Mouse (Mus musculus) adrenal gland, postnatal 25 days (tissue): Measurements from ENCODE around the gene Cnot6. TPM values are rescaled to one million over a fixed set of nuclear protein-coding genes. Genes with fewer than 3 reads are reported as not detected.

ENCODE experiments used
- DNase-seq: peaks from one replicate; pipeline ENCODE4 v3.0.0; 2021; ENCODE audit warnings: mixed read lengths
- long read RNA-seq: library from polyadenylated mRNA; stranded (forward); transcript quantifications from one replicate; pipeline ENCODE4 v2.0.0, GENCODE M21; 2021
- total RNA-seq: library from RNA; stranded (reverse); gene quantifications from 2 replicates; pipeline ENCODE4 v1.2.3, GENCODE M21; 2021

The Cnot6 gene
- total RNA-seq: 53.0 and 58.6 TPM in 2 replicates
- long read RNA-seq, full-length matches to known transcripts: 29 of 43 reads
- long read RNA-seq, partial matches to known transcripts: 11 of 43 reads
- long read RNA-seq, other reads (novel, unspliced or antisense): 3 of 43 reads

DNA sequence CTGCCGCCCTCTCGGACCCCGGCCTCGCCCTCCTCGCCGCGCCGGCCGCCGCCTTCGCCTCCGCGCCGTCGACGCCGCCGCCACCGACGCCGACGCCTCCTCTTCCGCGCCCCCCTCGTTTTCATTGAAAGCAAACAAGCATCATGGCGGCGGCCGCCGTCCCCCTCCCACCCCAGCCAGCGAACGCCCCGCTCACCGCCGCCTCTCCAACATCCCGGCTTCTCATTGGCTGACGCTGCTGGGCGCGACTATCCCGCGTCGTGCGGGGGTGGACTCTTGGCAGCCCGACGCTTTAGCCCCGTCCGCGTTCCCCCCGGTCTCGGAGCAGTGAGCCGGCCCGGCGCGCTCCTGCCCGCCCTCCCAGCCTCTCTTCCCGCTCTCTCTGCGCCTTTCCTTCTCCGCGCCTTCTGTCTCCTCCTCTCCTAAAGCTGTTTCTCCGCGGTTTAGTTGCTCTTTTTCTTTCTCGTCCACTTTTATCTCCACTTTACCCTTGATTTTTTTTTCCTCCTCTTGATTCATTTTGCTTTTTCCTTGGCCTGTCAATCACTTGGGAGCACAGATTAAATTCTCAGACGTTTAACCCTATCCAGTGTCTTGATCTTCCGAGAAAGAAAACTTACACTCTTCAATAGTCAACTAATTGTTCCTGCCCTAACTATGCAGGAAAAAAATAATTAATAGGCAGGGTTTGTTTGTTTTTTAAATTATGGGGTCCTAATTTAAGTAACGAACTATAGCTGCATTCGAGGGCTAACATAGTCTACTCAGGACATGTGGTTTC is at the start of gene Cnot6:
TSS of gene Cnot6 (minus strand) at position 169 of the 781 bp plus-strand sequence.
- DNase-seq: peak; percentile 98

DNA sequence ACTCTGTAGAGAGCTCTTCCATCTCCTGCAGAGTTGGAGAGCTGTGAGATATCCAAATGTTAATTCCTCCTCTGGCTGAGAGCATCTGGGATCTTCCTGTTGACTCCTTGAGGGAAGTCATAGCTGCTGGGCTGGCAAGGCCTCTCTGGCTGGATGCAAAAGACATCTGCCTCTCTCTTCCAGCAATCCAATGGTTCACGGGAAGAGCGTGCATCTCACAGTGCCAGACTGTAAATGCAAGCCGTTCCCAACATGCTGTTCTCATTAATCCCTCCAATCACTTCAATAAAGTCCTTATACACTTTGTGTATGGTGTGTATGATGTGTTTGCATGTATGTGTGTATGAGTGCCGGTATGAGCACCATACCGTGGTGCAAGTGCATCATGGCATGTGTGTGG is 48.6 kb upstream of the Cnot6 start:
- no peak for DNase-seq

DNA sequence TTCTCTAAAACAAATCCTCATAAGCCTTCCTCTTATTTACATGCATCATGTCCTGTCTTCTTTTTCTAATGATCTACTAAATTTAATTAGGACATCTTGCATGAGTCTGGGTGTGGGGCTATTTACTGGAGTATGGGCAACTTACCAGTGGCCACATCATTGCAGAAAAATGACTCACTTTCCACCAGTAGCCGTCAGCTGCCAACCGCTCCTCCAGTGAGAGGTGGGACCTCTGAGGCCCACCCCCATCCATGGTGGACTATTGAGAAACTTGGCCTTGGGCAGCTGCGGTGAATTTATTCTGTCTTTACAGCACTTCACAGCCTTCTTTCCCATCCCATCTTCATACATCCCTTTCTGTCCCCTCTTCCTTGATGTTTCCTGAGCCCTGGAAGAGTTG is 45.6 kb upstream of the Cnot6 start:
- DNase-seq: no peak

DNA sequence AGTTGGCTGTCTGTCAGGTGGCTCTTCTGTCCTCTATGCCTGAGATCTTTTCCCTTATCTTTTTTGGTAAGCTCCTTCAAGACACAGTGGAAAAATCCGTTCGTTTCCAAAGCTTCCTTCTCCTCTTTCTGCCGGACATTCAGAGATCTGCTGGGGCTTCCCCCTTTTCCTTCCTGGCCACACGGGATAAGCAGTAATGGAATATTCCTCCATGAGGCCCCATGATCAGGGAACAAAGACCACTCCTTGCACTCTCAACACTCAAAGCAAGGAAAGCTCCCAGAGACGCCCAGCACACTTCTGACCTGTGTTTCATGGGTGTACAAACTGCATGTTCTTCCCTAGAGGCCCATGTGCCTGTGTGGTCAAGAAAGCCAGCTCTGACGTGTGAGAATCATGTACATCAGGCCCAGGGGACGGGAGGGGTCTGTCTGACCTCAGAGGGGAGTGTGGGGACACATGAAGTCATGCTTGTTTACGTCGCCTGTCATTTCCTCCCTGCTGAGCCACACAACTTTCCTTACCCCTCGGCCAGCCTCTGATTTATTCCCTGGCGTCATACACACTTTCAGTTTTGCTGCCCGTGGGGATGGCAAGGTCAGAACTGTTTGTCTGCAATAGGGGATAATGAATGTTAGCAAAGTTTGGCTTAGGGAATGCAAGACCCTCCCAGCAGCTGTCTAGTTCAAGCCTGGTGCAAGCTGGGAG is 42.6 kb upstream of the Cnot6 start:
- DNase-seq: peak; percentile 18

DNA sequence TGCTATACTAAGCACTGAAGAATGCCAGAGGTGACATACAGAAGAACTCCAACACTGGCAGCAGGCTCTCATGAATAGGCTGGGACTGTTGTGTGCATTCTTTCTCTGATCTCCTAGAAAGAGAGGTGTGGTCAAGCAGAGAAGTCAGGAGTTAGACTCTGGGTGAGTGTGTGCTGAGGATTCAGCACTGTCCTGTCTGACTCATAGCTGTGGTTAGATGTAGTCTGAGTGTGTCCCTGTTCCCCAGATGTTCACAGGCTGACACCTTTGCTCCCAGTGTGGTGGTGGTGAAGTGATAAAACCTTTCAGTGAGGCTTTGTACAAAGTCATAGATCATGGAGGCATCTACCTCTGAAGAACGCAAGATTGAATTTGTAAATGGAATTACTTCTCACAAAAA is 34.2 kb upstream of the Cnot6 start:
- DNase-seq: no peak

DNA sequence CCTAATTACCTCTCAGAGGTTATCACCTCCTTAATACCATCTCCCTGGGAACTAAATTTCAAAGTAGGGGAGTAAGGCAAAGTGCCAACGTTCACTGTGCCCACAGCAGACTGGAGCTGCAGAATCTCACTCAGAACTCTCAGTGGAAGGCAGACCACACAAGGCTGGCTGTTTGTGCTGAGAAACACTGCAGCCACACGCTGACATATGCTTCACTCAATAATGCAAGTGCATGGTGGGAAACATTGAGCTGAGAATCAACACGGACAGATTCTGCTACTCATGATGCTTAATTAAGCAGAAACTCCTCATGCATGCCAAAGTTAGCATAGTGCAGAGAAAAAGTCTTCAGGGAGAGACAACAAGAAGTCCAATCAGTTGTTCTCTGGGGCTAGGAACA is 33.3 kb upstream of the Cnot6 start:
- DNase-seq: no peak

DNA sequence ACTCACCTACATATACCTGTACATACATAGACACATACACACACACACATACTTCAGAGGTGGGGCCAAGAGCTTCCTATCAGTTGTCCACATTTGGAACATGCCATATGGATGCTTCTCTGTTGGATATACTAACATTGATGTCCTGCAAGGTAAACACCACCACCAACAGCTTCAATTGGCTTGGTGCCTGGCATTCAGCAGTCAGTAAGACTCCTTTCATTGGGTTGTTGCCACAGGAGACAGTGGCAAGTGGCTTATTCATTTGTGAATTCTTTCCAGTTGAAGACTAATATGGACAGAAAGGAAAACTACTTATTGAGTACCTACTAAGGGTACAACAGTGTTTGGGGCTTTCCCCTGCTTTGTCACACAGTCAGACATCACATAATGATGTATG is 32.5 kb upstream of the Cnot6 start:
- no peak for DNase-seq

DNA sequence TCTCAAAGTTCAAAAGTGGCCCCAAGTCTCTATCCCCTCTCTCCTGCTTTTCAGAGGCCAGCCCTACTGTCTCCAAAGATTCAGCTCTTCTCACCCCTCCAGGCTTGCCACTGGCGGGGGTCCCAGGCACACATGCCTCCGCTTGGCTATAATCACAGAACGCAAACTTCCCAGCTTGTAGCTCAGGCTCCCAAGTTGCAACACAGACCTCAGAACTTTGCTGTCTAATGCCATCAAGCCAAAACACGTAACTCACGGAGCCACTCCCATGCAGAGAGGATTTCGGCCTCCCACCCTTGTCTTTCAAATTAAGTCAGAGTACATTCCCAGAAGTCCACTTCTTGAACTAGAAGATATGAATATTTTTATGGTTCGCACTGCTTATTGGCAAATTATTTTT is 31.1 kb upstream of the Cnot6 start:
- no peak for DNase-seq

DNA sequence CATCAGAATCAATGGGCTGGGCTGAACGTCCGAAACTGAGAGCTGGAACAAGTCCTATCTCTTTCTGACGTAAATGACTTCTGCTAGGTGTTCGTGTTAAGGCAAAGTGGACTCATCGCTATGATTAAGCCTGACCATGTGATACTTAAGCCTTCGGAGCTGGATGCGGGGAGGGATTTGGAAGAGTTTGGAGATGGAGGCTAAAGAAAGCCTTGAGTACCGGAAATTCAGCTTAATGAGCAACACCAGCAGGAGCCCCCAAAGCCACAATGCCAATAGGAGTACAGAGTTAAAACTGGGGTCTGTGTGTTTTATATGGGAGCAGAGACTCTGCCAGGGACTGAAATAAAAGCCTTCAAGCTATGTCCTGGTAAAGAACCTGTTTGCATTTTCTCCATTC is 29.7 kb upstream of the Cnot6 start:
- DNase-seq: no peak

DNA sequence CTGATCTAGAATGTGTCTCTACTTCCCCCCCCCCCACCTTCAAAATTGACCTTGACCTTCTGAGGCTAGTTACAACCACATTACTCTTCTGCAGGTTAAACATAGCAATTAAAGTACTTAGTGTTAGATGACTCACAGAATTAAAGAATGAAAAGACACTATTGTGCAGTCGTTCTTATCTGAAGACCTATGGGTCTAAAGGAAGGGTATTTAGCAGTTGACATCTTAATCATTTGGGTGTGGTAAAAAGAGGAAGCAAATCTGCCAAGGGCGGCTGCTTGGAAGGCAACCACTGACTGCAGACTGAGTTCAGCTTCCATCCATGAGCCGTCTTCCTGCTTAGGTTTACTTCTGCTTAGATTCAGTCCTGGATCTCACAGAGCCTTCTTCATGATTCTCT is 27.3 kb upstream of the Cnot6 start:
- DNase-seq: no peak

DNA sequence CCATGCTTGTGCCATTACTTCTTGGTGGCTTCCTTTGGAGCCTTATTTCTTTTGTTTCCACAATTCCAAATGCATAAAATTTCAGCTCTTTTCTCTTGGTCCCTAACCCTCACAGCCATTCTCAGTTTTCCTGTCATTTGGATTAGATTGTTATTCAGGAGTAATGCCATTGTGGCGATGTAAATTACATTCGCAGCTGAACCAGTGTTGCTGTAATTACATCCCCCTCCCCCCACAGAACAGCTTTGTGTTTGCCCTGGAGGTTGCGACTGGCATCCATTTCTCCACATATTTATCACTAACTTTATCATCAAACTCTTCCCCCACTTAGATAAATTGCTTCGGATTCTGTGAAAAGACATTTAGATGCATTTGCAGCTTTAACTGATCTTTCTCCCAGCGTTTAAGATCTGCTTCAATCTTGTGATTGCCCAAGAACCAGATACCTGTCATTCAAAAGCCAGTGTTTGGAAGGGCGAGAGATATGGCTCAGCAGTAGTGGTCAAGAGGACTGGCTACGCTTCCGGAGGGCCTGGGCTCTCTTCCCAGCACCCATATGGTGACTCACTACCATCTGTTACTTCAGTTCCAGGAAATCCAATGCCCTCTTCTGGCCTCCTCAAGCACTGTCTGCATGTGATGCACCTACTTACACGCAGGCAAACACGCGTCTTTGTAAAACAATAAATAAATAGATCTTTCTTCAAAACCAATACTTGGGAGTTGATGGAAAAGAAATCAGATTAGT is 26.3 kb upstream of the Cnot6 start:
- no peak for DNase-seq

DNA sequence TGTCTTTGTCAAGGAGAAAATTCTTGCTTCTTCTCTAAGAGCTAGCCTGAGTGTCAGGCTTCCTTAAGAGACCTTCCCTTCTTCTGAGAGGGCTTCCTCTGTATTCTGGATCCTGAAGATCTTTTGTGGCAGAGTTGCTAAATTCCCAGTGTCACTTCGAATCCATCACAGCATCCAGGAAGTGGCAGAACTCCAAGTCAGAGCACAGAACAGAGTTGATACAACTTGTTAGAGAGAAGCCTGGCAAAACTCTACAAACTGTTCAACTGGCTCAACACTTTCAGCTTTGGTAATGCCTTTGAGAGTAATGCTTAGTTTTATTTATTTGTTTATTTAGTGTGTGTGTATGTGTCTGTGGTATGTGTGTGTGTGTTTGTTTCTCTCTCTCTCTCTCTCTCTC is 25.1 kb upstream of the Cnot6 start:
- DNase-seq: no peak

DNA sequence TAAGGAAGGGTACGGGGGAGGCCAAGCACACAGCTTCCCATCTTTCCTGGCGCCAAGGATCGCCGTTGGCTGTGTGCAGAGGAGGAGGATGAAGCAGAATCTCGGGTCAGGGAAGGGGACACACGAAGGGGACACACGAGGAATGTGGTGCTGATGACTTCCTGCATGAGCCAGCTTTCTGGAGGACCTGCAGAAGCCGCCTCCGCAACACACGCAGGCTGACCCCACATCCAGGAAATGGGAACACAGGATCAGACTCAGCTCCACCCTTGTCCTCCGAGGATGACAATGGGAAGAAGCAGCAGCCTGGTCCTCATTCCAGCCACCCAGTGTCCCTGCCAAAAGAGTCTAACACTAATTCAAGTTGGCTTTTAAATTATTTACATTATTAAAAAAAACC is 22.2 kb upstream of the Cnot6 start:
- peak; percentile 11 for DNase-seq

DNA sequence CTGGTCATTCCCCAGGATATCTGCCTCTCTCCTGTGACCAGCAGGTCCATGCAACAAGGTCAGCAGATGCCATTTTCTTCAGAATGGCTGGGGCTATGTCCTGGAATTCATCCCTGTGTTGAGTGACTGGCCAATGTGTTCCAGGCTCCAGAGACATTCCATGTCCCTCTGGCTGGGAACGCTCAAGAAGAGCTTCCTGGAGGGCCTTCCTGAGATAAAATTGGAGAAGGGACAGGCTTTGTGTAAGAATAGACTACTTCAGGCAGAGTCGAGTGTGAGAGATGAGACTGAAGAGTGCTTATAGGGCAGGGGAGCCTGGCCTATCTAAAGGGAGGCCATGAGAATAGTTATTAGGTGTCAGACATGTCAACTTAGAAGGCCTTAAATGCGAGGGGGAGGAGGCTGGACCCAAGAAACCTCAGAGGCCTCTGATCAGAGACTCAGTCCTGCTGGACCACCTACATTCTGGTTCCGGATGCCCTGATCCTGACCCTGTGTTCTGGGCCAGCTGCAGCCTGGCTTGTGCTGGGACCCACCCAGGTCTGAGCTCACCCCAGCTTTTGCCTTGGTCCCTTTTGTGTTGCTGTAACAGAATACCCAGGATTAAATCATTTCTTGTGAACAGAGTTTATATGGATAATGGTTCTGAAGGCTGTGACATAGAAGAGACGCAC is 17.9 kb upstream of the Cnot6 start:
- no peak for DNase-seq

DNA sequence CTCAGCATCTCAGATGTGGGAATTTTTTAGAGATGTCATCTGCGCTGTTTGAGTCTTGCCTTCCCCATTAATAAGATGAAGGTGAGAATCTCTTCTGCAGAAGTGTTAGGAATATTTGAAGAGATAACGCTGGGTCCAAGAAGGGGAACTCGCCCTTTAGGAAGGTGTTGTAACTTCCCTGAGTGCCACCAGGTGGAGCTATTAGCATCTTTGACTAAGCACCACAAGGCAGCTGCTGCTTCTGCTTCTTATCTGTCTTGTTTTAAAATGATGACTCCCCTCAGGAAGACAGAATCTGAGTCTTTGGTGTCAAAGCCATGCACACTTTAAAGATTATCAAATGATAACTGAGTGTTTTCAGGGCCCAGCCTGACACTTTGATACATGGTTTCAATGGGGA is 15.4 kb upstream of the Cnot6 start:
- peak; percentile 38 for DNase-seq

DNA sequence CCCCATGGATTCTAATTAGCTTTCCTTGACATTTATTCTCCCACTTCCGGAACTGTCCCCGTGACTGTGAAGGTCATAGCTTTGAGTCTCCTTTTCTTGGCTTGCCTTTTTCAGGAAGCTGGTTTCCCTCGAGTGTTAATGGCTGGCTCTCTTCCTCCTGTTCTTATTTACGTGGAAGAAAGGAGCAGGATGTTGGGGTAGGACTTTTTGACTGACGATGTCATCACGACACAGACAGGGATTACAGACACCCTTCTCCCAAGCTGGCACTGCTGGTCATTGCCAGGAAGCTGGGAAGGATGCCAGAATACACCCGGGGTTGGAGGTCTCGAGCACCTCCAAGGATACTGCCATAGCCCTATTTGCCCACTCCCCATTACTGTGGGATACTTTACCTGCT is 14.3 kb upstream of the Cnot6 start:
- peak; percentile 10 for DNase-seq

DNA sequence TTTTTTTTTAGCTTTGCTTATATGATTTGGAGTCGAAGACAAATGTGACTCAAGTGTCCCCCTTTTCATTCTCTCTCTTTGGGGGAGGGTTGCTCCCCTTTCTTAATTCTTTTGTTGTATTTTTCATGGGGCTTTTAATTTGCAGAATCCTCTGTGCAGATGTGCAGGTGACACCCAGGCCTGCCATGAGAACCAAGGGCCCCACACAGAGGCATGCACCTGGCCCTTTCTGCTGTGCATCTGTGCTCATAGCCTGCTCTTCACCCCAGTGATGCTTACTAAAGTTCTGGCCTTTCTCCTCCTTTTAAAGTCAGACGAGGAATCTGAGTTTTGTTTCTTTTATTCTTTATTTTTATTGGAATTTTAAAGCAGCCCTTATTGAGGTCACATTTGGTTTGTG is 12.2 kb upstream of the Cnot6 start:
- DNase-seq: no peak

DNA sequence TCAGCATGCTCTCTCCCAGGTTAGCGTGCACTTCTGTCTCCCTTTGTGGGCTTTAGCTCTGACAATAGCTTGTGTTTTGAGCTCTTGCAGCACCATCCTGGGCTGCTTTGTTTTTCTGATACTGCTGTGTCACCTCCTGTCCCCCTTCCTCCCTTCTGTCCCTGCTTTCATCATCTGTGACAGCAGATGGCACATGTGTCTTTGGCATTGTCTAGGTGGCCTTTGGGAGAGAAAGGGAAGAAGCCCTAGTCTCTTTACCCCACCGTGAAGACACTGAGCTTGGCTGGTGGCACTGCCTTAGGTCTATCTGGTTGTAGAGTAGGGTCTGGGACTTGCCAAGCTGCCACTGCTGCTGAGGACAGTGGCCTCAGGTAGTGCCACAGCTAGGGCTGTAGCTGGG is 10.8 kb upstream of the Cnot6 start:
- DNase-seq: no peak

DNA sequence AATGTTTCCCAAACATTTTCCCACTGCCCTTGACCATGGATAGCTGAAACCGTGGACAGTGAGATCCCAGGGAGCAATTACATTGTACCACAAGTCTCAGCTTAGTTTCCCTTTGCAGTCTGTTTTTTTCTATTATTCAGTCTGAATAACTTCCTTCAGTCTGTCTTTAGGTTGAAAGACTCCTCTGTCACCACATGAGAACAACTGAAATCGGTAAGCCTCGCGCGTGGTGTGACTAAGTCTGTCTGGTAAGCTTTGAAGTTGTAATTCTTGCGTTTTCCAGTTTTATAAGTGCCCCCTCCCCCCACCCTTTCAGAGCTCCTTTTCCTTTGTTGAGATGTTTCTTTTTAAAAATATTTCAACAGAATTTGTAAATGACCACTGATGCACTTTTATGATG is 10.2 kb upstream of the Cnot6 start:
- no peak for DNase-seq

DNA sequence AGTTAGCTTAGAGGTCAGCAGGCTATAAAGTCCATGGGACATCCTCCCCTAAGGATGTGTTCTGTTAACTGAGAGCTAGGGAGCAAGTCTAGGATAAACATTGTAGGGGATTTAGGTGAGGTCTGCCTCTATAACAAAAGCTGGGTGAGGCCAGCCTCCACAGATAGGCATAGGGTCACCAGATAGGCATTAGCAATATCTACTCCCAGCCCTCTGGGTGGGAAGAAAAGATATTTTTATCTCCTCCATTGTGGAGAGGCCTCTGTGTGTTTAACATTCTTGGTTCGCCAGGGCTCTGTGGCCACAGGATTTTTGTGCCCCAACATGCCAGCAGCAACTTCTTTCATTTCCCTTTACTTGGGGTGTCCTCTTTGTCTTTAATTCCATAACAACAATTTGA is 8.8 kb upstream of the Cnot6 start:
- no peak for DNase-seq

DNA sequence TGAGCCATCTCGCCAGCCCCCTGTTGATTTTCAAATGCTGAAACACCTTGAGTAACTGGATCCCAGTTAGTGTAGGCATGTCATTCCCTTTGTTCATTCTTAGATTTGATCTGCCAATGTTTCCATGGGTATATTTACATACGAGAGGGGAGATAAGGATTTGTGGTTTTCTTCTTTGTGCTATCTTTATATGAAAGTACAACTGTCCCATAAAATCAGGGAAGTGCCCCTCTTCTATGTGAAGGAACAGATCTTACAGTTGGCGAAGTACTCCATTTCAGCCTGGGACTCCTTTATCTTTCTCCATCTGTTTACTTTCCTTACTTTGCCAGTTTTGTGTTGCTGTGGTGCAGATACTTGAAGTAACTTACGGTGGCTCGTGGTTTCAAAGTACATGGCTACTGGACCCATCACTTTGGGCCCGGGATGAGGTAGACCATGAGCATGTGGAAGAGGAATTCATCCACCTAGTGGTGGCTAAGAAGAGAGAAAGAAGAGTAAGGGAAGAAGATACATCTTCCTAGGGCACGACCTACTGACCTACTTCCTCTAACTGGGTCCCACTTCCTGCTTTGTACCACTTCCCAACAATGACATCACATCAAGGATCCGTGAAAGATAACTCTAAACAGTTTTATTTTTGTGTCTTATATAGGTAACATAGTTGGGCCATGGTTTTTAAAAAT is 7.1 kb upstream of the Cnot6 start:
- no peak for DNase-seq
